Mouse (Mus musculus) C2C12 (cell line): ENCODE data around the gene Rraga.

Experiments
- CEBPB ChIP-seq: IDR thresholded peaks from one replicate; pipeline ENCODE4 v1.6.1; 2011; ENCODE audit warnings: low read depth, mild to moderate bottlenecking, control low read depth, moderate library complexity
- CTCF ChIP-seq: IDR thresholded peaks from one replicate; pipeline ENCODE4 v1.5.1; 2011; ENCODE audit not compliant: control insufficient read depth, insufficient read depth, insufficient read length
- MYOG ChIP-seq: IDR thresholded peaks from one replicate; pipeline ENCODE4 v1.6.1; 2011; ENCODE audit not compliant: control insufficient read depth, insufficient read length; ENCODE audit errors: extremely low read depth
- USF1 ChIP-seq: IDR thresholded peaks from one replicate; pipeline ENCODE4 v1.6.1; 2011; ENCODE audit warnings: low read depth, mild to moderate bottlenecking, control low read depth, moderate library complexity

DNA sequence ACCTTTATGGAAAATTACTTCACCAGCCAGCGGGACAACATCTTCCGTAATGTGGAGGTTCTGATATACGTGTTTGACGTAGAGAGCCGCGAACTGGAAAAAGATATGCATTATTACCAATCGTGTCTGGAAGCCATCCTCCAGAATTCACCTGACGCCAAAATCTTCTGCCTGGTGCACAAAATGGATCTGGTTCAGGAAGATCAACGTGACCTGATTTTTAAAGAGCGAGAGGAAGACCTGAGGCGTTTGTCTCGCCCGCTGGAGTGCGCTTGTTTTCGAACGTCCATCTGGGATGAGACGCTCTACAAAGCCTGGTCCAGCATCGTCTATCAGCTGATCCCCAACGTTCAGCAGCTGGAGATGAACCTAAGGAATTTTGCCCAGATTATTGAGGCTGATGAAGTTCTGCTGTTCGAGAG lies 663 bp downstream of the Rraga start:
- TF ChIP-seq CTCF (no peak), USF1 (no peak), CEBPB (no peak), MYOG (no peak)
